Mouse (Mus musculus) urinary bladder, adult 2 months (tissue): ENCODE measurements around the gene Slc7a8. TPM values are rescaled to one million over a fixed set of nuclear protein-coding genes. Genes with fewer than 3 reads are reported as not detected.
A peak's percentile ranks its signal among the peaks of the same experiment; 100 is the strongest.

Experiments
- DNase-seq: peaks from one replicate; pipeline ENCODE4 v3.0.0; 2022; ENCODE audit warnings: low spot score
- polyA plus RNA-seq: library from polyadenylated mRNA; depleted of rRNA; stranded (reverse); fragments of >200 nt; gene quantifications from 2 replicates; pipeline ENCODE4 v1.2.3, GENCODE M21; 2012; rRNA removed

Slc7a8 gene
- polyA plus RNA-seq = 20.0 and 27.4 TPM in 2 replicates

DNA sequence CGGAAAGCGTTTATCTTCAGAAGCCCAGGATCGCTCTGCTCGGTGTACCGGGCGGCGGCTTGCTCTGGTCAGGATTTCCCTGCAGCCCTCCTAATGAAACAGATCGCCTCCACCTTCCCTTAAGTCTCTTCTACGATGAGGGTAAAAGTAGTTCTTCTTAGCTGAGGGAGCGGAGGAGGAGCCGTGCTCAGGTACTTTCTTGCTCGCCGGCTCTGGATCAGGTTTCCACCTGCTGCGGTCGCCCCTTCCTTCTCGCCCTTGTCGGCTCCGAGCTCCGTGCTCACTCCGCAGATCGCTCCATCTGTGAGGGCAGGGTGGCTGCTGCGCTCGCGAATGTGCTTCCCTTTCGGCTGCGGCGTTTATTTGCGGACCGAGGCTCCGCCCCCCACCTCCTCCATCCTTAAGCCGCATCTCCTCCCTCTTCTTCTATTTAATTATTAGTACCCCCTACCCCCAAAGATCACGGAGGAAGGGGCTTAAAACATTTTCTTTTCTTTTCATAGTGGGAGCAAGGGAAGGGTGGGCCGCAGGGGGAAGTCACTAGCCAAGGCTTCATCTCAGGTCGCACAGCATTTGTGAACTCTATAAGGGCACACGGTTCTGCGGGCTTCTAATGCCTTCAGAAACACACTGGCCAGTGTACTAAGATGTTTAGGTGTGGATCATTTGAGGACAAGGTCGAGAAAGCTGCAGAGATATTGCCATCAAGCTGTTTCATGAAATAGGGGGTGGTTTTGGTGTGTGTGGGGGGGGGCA is at the start of gene Slc7a8:
Gene Slc7a8, minus strand, starts transcription at position 337 of the 756 bp plus-strand sequence.
- DNase-seq = peak; percentile 47

DNA sequence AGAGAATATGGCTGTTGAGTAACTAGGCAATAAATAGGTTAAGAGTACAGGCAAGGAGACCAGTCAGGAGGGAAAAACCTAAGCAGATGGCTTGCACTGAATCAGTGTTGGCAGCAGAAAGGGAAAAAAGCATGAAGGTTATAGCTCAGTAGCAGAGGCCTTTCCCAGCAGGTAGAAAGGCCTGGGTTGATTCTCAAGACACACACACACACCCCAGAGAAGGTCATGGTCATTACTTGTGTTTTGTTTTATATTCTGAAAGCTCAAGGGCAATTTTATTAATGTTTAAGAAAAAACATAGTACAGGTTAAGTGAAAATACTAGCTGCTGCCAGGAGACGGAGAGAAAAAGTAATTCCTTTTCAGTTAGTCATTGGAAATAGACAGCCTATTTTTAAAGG is 42.0 kb upstream of the Slc7a8 start:
- no peak for DNase-seq

DNA sequence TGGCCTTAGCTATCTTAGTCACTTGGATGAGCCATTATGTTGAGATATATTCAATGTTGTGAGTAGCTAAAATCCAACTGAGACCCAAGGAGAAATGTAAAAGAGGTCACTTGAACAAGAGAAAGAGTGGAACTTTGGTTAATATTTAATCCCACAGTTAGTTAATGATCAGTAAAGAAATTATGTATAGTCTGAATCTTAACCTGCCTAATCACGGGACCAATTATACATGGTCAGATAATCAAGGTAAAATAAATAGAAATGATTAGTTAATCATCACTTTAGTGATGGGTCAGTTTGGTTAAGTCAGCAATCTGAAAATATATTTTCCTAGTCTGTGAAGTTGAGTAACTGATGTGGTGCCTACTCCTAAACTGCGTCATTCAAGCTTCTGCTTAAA is 40.6 kb upstream of the Slc7a8 start:
- DNase-seq = no peak

DNA sequence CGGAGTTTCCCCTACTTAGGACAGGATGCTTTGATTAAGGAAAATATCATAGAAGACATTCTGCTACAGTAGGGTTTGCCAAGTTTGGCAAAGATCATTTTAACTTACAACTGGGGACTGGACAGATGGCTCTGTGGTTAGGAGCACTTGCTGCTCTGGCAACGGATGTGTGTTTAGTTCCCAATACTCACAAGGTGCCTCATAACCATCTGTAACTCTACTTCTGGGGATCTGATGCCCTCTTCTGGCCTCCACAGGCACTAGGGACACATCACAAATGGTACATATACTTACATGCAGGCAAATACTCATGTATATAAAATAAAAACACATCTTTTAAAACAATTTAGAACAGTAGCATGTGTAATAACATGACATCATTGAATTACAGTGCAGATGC is 36.0 kb upstream of the Slc7a8 start:
- DNase-seq = no peak

DNA sequence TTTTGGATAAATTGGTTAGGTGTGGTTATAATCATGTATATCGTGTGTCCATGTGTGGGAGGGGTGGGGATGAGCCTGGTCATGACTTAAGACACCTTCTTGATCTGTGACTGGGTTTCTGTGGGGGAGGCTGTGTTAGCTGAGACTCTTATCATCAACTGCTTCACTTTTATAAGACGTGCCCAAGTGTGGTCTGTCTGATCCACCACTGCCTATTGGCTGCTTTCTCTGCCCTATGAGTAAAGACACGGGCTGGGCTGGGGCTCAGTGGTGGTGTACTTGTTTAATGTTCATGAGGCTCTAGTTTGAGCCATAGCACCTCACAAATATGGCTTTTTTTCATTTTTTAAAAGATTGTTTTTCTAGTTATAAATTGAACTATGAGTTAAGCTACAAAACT is 34.0 kb upstream of the Slc7a8 start:
- no peak for DNase-seq

DNA sequence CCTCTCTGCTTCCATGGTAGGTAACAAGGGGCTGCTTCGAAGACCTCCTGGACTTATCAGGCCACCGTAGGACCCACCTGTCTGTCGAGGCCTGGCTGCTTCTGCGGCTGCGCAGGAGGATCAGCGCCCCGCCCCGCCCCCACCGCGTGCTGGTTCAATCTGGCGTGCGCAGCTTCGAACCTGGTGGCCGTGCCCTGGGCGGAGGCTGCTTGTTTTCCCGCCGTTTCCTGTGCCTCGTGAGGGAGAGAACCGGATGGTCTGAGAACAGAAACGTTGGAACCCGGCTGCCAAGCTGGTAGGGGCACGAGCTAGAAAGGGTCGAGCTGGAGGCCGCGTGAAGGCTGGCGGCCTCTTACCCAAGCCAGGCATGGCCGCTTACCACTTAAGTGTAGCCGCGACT is 32.2 kb upstream of the Slc7a8 start, which contains the start of gene Rnf212b:
Gene Rnf212b, plus strand, starts transcription at position 151 of the 400 bp plus-strand sequence.
- DNase-seq = no peak

DNA sequence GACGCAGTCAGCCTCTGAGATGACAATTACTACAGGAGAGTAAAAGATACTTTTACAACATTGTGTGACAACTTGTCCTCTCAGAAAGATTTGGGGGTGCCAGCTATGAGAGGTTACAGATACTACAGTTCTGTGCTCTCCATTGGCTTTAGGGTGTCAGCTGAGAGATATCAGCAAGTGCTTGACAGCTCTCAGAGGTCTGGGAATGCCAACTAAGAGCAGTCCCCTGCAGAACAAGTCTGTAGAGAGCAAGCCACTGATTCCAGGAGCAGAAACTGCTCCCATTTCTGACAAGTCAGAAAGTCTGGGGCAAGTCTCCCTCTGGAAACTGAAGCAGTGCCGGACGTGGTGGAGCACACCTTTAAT is 27.9 kb upstream of the Slc7a8 start:
- DNase-seq = no peak

DNA sequence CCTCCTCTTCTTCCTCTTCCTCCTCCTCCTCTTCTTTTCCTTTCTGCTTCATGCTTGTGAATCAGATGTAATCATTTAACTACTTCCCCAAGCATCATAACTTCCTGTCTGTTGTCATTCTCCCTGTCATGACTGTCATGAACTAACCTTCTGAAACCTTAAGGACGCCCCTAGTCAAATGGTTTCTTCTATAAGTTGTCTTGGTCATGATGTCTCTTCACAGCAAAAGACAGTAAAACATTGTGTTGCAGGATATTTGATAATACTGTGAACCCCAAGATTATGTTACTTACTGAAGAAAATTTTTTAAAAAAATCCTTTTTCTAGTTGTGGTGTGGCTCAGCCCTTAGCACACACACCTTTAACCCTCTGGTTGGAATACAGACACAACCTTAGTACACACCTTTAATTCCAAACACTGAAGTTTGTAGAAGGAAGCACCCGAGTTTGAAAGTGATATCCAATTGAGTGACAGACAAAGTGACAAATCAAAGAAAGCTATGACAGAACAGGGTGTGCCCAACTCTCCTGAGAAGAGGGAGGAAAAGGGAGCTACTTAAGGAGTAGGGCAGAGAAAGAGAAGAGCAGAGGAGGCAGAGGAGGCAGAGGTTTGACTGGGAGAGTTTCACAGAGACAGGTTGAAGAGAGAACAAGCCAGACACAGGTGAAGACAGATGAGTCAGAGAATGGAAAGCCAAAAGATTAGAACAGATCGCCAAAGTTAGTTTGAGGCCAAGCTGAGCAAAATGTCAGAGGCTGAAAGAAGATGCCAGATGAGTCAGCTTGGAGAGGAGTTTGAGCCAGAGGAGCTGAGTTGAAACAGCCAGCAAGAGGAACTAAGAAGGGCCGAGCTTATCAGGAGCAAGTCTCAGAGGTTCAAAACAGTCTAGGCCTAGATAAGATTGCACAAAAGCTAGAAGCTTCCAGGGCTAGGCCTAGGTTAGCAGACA is 27.2 kb upstream of the Slc7a8 start:
- no peak for DNase-seq

DNA sequence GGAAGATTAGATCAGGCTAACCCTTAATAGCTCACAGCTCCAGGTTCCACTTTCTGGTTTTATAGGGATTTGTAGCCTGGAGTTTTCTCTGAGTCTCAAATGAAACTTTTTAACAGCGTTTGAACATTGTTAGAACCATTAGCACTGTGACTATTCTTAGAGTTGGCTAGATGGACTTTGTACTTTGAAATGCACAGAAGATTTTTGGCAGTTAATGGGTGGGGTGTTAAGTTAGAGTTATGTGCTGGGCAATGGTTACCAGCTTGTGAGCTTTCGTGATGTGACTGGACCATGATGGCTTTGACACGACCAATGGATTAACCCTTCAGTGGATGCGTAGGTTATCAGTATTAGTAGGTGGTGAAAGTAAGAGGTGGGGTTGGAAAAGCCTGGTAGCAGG is 24.4 kb upstream of the Slc7a8 start:
- no peak for DNase-seq

DNA sequence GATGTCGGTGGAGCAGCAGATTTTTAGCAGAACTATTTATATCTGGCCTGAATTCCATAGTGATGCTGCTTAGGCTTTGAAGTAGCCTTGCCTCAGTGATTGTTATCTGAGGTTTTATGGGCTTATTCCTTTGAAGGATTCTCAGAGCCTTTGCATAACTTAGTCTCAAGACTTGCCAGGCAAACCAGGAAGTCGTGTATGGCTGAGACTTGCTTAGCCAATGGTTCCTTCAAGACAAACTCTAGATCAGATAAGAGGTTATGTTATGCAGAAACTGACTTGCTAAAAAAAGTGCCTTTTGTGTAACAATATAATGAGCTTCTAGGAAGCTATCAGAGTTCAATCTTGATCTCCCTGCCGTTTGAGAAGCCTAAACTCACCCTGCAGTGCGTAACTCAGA is 20.7 kb upstream of the Slc7a8 start:
- DNase-seq = no peak

DNA sequence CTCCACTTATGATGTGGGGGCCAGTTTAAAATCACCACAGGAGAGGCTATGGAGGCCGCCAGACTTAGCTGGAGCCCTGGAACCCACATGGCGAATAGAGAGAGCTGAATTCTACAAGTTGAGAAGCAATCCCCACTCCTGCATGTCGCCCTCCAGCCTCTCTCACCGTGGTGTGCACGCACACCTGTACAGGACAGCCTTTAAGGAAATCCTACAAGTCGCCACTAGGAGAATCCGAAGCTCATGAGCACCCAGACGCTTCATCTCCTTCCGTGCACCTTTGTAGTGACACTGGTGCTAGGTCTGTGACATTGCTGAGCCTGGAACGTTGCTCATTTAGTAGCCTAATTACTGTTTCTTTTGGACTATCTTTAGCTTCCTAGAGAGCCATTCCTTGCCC is 17.9 kb upstream of the Slc7a8 start:
- DNase-seq = no peak

DNA sequence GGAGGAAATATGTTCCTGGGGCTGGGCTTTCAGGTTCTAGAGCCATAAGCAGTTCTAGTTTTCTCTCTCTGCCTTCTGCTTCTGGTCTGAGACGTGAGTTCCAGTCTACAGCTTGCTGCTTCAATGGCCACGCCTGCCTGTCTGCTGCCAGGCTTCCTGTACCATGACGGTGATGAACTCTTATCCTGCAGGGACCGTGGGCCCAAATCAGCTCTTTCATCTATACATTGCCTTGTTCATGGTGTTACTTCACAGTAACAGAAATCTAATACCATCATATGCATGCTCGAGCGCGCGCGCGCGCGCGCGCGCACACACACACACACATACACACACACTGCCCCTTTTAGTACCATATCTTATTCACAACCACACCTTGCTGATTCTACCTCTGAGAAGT is 15.0 kb upstream of the Slc7a8 start:
- no peak for DNase-seq

DNA sequence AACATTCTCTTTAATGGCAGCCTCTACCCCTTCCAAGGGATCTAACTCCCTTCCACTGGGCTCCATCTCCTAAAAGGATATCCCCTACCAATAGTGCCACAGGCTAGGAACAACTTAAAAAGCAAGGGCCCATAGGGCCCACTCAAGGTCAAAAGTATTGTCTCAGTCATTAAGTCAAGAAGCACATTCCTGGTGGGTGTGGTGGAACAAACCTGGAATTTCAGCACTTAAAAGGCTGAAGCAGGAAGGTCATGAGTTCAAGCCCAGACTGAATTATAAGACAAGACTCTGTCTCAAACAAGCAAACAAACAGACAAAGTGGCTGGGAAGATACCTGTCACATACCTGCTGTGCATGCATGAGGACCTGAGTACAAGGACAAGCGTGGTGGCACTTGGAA is 14.2 kb upstream of the Slc7a8 start:
- no peak for DNase-seq

DNA sequence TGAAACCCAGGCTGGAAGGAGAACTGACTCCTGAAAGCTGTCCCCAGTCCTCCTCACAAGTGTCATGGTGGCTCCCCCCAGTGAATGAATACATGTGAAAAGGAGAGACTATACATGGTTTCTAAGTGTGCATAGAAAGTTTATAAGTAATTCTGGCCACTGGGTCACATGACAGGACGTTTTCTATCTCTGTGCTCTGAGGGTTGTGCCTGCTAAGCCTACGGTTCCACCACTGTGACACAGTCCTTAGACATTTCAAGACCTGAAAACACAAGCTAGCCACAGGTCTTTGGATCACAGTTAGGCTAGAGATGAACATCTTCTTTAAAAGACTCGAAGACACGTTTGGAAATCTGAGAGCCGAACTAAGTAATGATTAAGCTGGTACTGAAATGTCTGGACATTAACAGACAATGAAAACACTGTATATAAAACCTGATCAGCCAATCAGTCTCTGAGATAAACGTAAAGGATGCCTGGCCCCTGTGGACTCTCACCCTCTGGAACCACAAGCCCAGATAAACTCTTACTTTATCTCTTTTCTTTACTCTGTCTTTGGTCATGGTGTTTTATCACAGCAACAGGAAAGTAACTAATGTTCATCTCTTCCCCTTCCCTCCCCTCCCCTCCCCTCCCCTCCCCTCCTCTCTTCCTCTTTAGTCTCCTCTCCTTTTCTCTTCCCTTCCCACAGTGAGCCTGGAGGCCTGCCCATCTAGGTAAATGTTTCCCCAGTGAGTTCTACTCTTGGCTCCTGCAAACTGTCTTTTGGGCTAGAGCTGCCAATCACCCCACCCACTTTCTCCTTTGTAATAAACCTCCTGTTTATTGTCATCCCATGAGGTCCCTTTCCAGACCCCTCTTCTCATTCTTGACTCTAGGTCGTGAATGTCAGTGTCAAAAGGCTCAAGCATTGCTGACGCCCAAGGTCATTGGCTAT is 12.4 kb upstream of the Slc7a8 start:
- no peak for DNase-seq

DNA sequence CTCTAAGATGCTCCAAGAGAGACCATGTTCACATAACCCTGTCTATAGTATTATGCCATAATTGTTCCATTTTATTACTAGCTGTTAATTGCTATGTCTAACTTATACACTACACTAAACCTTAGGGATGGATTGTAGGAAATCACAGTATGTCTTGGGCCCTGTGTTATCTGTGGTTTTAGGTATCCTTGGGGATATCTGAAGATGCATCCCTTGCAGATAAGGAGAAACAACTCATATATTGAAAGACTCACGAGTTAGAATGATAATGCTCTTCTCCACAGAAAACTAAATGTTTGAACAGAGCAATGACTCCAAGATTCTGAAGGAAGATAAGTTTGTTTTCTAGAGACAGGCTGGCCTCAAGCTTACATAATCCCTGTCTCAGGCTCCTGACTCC is 11.6 kb upstream of the Slc7a8 start:
- DNase-seq = no peak

DNA sequence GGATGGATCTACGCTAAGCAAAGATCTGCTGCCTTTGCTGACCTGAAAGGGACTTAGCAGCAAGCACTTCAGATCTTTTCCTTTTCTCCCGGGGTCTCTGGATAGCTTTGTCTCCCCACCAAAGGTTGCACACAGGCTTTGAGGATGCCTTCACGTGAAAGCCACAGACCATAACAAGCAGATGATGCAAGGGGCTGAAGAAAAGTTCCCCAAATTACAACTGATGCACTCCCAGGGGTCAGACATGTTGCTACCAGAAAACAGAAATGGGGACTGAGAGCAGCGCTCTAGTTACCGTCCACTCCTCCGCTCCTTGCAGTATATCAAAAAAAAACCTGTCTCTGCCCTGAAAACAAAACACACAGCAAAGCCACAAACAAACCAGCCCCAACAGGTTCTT is 10.4 kb upstream of the Slc7a8 start:
- no peak for DNase-seq

DNA sequence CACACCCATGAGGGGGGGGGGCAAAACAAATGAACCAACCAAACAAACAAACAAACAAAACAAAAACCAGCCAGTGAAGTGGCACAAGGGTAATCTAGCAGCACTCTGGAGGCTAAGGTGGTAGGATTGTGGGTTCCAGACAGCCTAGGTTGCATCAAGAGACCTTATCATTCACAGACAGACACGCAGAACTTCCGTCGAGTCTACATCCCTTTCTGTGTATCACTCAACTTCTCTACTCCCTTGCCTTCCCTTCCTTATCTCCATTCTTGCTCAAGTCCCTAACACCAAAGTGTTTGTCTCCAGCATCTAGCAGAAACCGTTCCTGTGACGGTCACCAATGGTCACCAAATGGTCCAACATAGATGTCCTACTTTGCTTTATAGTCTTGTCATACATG is 6.5 kb upstream of the Slc7a8 start:
- no peak for DNase-seq

DNA sequence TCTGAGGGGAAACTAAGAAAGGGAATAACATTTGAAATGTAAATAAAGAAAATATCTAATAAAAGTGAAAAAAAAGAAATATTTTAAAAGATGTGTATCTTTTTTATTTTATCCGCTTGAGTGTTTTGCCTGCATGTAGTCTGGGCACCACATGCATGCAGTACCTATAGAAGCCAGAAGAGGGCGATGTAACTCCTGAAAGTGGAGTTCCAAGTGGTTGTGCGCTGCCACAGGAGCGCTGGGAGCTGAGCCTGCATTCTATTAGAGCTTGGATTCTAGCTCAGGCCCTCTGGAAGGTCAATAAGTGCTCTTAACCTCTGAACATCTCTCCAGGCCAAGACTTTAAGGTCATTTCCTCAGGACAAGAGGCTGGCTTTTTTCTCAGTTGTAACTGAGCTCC is 5.5 kb upstream of the Slc7a8 start:
- no peak for DNase-seq

DNA sequence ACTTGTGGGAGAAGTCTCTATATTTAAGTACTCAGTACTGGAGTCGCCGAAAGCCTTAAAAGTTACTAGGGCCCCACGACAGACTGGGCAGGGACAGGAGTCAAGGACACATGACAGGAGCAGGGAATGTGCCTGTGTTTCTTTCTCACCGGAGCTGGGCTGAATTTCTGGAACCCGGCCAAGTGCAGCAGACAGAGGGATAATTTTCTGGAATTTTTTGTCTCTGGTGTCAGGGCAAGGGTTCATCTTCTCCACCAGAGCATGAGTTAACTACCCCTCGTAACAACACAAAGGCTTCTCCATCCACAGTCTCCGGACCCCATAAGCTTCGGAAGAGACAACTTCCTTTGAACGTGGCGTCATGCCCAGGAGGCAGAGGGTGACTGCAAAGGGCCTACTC is 4.7 kb upstream of the Slc7a8 start:
- no peak for DNase-seq

DNA sequence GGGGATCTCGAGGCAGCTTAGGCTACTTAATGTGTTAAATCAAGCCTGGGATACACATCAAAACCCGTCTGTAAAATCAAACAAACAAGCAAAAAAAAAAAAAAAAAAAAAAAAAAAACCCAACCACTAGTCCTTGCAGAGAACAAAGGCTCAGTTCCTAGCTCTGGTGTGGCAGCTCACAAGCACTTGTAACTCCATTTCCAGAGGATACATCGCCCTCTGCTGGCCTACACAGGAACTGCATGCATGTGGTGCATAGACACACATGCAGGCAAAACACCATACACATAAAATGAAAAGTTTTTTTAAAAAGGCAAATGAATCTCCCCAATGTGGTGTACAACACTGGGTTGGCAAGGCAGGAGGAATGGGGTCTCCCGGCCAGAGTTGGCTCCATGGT is 4.2 kb upstream of the Slc7a8 start:
- peak; percentile 43 for DNase-seq

DNA sequence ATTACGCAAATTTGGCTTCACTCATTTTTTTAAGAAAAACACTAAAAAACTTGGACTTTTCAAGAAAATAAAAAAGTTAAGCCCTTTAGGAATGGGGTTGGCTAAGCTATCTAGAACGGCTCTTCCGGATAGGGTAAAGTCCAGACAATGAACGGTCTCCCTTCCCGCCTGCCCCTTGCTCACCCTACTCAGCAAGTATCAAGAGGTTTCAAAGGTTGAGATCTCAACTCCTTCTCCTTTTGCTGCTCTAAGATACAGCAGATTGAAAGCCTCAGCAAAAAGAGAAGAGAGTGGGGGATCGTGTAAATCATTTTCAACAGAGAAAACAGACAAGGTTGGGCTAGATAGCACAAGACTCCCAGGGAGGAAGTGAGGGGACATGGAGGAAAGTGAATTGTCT is 1.2 kb upstream of the Slc7a8 start:
- no peak for DNase-seq
